In genomic region chr13:51873786-51874185, GRCm38 (mm10) we compare ENCODE assay signal across 31 mouse cellular contexts.
"Had no signal": no experiment of that assay in that cellular context is flagged by ENCODE, and none has a peak within 500 bp of the region (broad histone marks: within the 10 kb centered on the region; RNA-seq: fewer than 3 reads in every experiment).

No protein-coding gene starts in this region.

- H3K4me1 ChIP-seq: hindbrain, embryonic 12.5 days; hindbrain, embryonic 13.5 days; hindbrain, embryonic 15.5 days had no signal

- ATAC-seq: hindbrain, embryonic 16.5 days; hindbrain, postnatal 0 days; inflammation-experienced regulatory T-cells, adult 6 months; intestine, embryonic 15.5 days; intestine, embryonic 16.5 days; intestine, postnatal 0 days had no signal

- H3K9me3 ChIP-seq: heart, embryonic 10.5 days; heart, embryonic 12.5 days; heart, embryonic 13.5 days; heart, embryonic 15.5 days; hindbrain, embryonic 10.5 days; hindbrain, embryonic 12.5 days; hindbrain, embryonic 13.5 days; hindbrain, embryonic 15.5 days; intestine, embryonic 15.5 days; kidney, embryonic 15.5 days had no signal

- H3K4me3 ChIP-seq: heart, adult 2 months; heart, embryonic 10.5 days; heart, embryonic 12.5 days; heart, embryonic 13.5 days; heart, embryonic 15.5 days; hindbrain, embryonic 10.5 days; hindbrain, embryonic 12.5 days; hindbrain, embryonic 13.5 days; hindbrain, embryonic 15.5 days; intestine, embryonic 15.5 days; kidney, embryonic 15.5 days; layer of hippocampus, adult 2 months had no signal

- H3K27me3 ChIP-seq: heart, embryonic 12.5 days; heart, embryonic 13.5 days; heart, embryonic 15.5 days; hindbrain, embryonic 15.5 days; intestine, embryonic 15.5 days; kidney, embryonic 15.5 days had no signal

- H3K4me2 ChIP-seq: heart, embryonic 11.5 days; heart, embryonic 12.5 days; heart, embryonic 13.5 days; heart, embryonic 15.5 days; hindbrain, embryonic 12.5 days; hindbrain, embryonic 13.5 days; hindbrain, embryonic 14.5 days; hindbrain, embryonic 15.5 days; intestine, embryonic 15.5 days; kidney, embryonic 15.5 days had no signal

- H3K9ac ChIP-seq: heart, embryonic 12.5 days; heart, embryonic 13.5 days; heart, embryonic 15.5 days; hindbrain, embryonic 12.5 days; hindbrain, embryonic 13.5 days; hindbrain, embryonic 14.5 days; hindbrain, embryonic 15.5 days; intestine, embryonic 15.5 days; kidney, embryonic 15.5 days had no signal

- H3K36me3 ChIP-seq: heart, embryonic 10.5 days; heart, embryonic 12.5 days; heart, embryonic 13.5 days; heart, embryonic 15.5 days; hindbrain, embryonic 10.5 days; hindbrain, embryonic 12.5 days; hindbrain, embryonic 13.5 days; hindbrain, embryonic 15.5 days; intestine, embryonic 15.5 days; kidney, embryonic 15.5 days had no signal

- H3K27ac ChIP-seq: heart, adult 2 months; heart, embryonic 10.5 days; heart, embryonic 13.5 days; heart, embryonic 15.5 days; hindbrain, embryonic 10.5 days; hindbrain, embryonic 12.5 days; hindbrain, embryonic 13.5 days; hindbrain, embryonic 14.5 days; hindbrain, embryonic 15.5 days; hindbrain, postnatal 0 days; intestine, embryonic 15.5 days; kidney, embryonic 15.5 days; kidney, postnatal 0 days; layer of hippocampus, adult 2 months had no signal

- DNase-seq: heart, adult 2 months; heart, postnatal 14 days; heart, postnatal 36 days; heart, postnatal 4 days; kidney, adult 11 months; kidney, adult 18-20 months; kidney, adult 2 months; kidney, postnatal 10 days; kidney, postnatal 14 days; kidney, postnatal 4 days; layer of hippocampus, adult 9-11 months; layer of hippocampus, postnatal 36 days had no signal
